Mouse (Mus musculus): ENCODE data around the gene Rsph9. TPM values are rescaled to one million over a fixed set of nuclear protein-coding genes. Genes with fewer than 3 reads are reported as not detected.

The Rsph9 gene
- total and polyA plus RNA-seq, 2 experiments from 2014 or later = 63.7 to 101 TPM

GRCm38 (mm10) chr17:46161179-46161578 lies 17.2 kb upstream of the Rsph9 start:
- Histone ChIP-seq H3K4me1 (ENCODE audit: insufficient read depth) (peaks cover 15% of the 10 kb centered on the region), H3K9me3 (ENCODE audit: low read length) (no peaks in the 10 kb centered on the region), H3K27me3 (ENCODE audit: insufficient read depth, low read length) (no peaks in the 10 kb centered on the region), H3K36me3 (ENCODE audit: insufficient read depth) (peaks cover 20% of the 10 kb centered on the region), H3K4me3 (ENCODE audit: low read depth, low read length) (peak overlapping the region; percentile 54), H3K27ac (ENCODE audit: low read depth, low read length) (peak overlapping the region; percentile 63), H3K4me2 (ENCODE audit: low read depth) (peak overlapping the region; percentile 82), H3K9ac (peak overlapping the region; percentile 69)
- ATAC-seq (peak; percentile 56), DNase-seq (peak; percentile 58)
- 2% methylated on average over 19 of the region's 19 CpGs for WGBS
- no peak for TF ChIP-seq CTCF (IDR thresholded peaks at IDR 0.05; ENCODE audit: low read depth)

GRCm38 (mm10) chr17:46160686-46161085 lies 16.7 kb upstream of the Rsph9 start, which contains the start of gene Gtpbp2:
Gene Gtpbp2 (plus strand): TSS chr17:46161032.
- H3K4me2 ChIP-seq (ENCODE audit: low read depth) = peak within 1 kb of the TSS; percentile 82

DNA sequence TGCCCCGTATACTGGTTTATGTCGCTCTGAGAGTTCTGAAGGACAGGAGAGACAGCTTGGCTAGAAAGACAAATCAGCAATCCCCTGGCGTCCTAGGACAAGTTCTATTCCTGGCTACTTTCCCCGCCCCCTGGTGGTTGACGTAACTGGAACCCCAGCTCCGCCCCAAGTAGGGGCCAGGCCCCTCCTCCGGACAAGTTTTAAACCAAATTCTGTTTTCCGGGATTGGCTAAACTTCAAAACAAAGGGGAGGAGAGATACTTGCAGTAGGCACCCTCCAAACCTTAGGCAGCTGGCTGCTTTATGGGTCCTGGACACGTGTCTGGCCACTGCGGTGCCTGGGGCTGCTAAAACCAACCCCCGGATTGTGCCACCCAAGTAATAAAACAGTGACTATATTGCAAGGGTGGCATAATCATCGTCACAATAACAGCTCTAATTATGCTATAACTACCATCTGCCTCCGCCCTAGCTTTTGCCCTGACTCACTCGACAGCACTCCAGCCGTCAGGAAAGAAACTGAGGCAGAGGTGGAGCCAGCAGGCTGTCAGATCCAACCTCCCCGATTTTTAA lies 16.2 kb upstream of the Rsph9 start:
- Histone ChIP-seq H3K4me2 (ENCODE audit: low read depth) (peak overlapping the region; percentile 82), H3K4me3 (ENCODE audit: low read depth, low read length) (peak overlapping the region; percentile 54), H3K9ac (peak overlapping the region; percentile 52), H3K9me3 (ENCODE audit: low read length) (no peaks in the 10 kb centered on the region), H3K27me3 (ENCODE audit: insufficient read depth, low read length) (no peaks in the 10 kb centered on the region), H3K4me1 (ENCODE audit: insufficient read depth) (peaks cover 15% of the 10 kb centered on the region), H3K36me3 (ENCODE audit: insufficient read depth) (peaks cover 10% of the 10 kb centered on the region), H3K27ac (ENCODE audit: low read depth, low read length) (peak overlapping the region; percentile 57)
- peak; percentile 50 for TF ChIP-seq CTCF (IDR thresholded peaks at IDR 0.05; ENCODE audit: low read depth)
- ATAC-seq (peak; percentile 19), DNase-seq (peak; percentile 83)
- WGBS = 1% methylated on average over 16 of the region's 16 CpGs

More at GRCm38 (mm10) chr17:46160686-46161085, 16.7 kb upstream of the Rsph9 start, which contains the start of gene Gtpbp2:
- Histone ChIP-seq H3K36me3 (ENCODE audit: insufficient read depth) (peaks cover 15% of the 10 kb centered on the region), H3K9me3 (ENCODE audit: low read length) (no peaks in the 10 kb centered on the region), H3K9ac (peak within 1 kb of the TSS; percentile 69), H3K4me1 (ENCODE audit: insufficient read depth) (peaks cover 15% of the 10 kb centered on the region), H3K27ac (ENCODE audit: low read depth, low read length) (peak within 1 kb of the TSS; percentile 63), H3K4me3 (ENCODE audit: low read depth, low read length) (peak within 1 kb of the TSS; percentile 54), H3K27me3 (ENCODE audit: insufficient read depth, low read length) (no peaks in the 10 kb centered on the region)
- DNase-seq (peak; percentile 99), ATAC-seq (peak; percentile 99)
- no peak for TF ChIP-seq CTCF (IDR thresholded peaks at IDR 0.05; ENCODE audit: low read depth)
- WGBS = under 1% methylated on average over 23 of the region's 23 CpGs

- Histone ChIP-seq H3K4me2 (ENCODE audit: low read depth) (no peak overlapping the region), H3K36me3 (ENCODE audit: insufficient read depth) (0 out of 2 replicates have a peak, but pooled peaks cover under 1% of the 10 kb centered on the region), H3K27ac (ENCODE audit: low read depth, low read length) (no peak overlapping the region), H3K27me3 (ENCODE audit: insufficient read depth, low read length) (no peaks in the 10 kb centered on the region), H3K4me1 (ENCODE audit: insufficient read depth) (peaks cover 15% of the 10 kb centered on the region), H3K4me3 (ENCODE audit: low read depth, low read length) (no peak overlapping the region), H3K9ac (no peak overlapping the region), H3K9me3 (ENCODE audit: low read length) (no peaks in the 10 kb centered on the region)
- ATAC-seq (no peak), DNase-seq (no peak)
- WGBS = 67% methylated on average over 2 of the region's 2 CpGs
- TF ChIP-seq CTCF (IDR thresholded peaks at IDR 0.05; ENCODE audit: low read depth) = no peak
Measured at GRCm38 (mm10) chr17:46159236-46159635, 15.2 kb upstream of the Rsph9 start.

GRCm38 (mm10) chr17:46157131-46157530 lies 13.1 kb upstream of the Rsph9 start:
- Histone ChIP-seq H3K27ac (ENCODE audit: low read depth, low read length) (no peak overlapping the region), H3K9ac (no peak overlapping the region), H3K9me3 (ENCODE audit: low read length) (no peaks in the 10 kb centered on the region), H3K4me3 (ENCODE audit: low read depth, low read length) (no peak overlapping the region), H3K4me1 (ENCODE audit: insufficient read depth) (peaks cover 16% of the 10 kb centered on the region), H3K36me3 (ENCODE audit: insufficient read depth) (no peaks in the 10 kb centered on the region), H3K4me2 (ENCODE audit: low read depth) (no peak overlapping the region), H3K27me3 (ENCODE audit: insufficient read depth, low read length) (no peaks in the 10 kb centered on the region)
- DNase-seq = no peak
- no peak for TF ChIP-seq CTCF (IDR thresholded peaks at IDR 0.05; ENCODE audit: low read depth)
- ATAC-seq = no peak
- 85% methylated on average over 8 of the region's 8 CpGs for WGBS

- H3K36me3 ChIP-seq (ENCODE audit: insufficient read depth) = no peaks in the 10 kb centered on the region
- DNase-seq = no peak
- TF ChIP-seq CTCF (IDR thresholded peaks at IDR 0.05; ENCODE audit: low read depth) = no peak
- no peak for ATAC-seq
- H3K4me2 ChIP-seq (ENCODE audit: low read depth) = no peak overlapping the region
- peaks cover 11% of the 10 kb centered on the region for H3K4me1 ChIP-seq (ENCODE audit: insufficient read depth)
- no peak overlapping the region for H3K4me3 ChIP-seq (ENCODE audit: low read depth, low read length)
- H3K9me3 ChIP-seq (ENCODE audit: low read length) = no peaks in the 10 kb centered on the region
- no peaks in the 10 kb centered on the region for H3K27me3 ChIP-seq (ENCODE audit: insufficient read depth, low read length)
- no peak overlapping the region for H3K27ac ChIP-seq (ENCODE audit: low read depth, low read length)
- no peak overlapping the region for H3K9ac ChIP-seq
- 90% methylated on average over 5 of the region's 5 CpGs for WGBS
Measured at GRCm38 (mm10) chr17:46156680-46157079, 12.7 kb upstream of the Rsph9 start.

DNA sequence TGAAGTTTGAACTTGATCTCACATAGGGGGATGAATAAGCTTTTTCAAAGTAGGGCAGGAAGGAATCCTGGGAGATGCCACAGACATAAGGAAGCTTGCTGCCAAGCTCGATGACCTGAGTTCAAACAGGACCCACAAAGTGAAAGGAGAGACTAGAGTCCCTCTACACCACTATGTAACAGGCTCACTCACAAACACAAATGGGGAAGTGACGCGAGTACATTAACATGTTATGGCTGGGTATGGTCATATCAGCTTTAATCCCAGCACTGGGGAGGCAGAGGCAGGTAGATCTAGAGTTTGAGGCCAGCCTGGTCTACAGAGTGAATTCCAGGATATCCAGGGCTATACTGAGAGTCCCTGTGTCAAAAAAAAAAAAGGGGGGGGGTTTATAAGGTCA lies 10.3 kb upstream of the Rsph9 start:
- DNase-seq (no peak), ATAC-seq (no peak)
- Histone ChIP-seq H3K27me3 (ENCODE audit: insufficient read depth, low read length) (no peaks in the 10 kb centered on the region), H3K9ac (no peak overlapping the region), H3K36me3 (ENCODE audit: insufficient read depth) (no peaks in the 10 kb centered on the region), H3K4me1 (ENCODE audit: insufficient read depth) (peaks cover 9% of the 10 kb centered on the region; the same call in 1 of the 2 replicates), H3K9me3 (ENCODE audit: low read length) (no peaks in the 10 kb centered on the region), H3K4me3 (ENCODE audit: low read depth, low read length) (no peak overlapping the region), H3K4me2 (ENCODE audit: low read depth) (no peak overlapping the region), H3K27ac (ENCODE audit: low read depth, low read length) (no peak overlapping the region)
- 98% methylated on average over 3 of the region's 3 CpGs for WGBS
- TF ChIP-seq CTCF (IDR thresholded peaks at IDR 0.05; ENCODE audit: low read depth) = no peak

All from forebrain, postnatal 0 days (tissue).